Mouse (Mus musculus): Measurements from ENCODE around the gene Fuk. TPM values are rescaled to one million over a fixed set of nuclear protein-coding genes. Genes with fewer than 3 reads are reported as not detected.

Gene Fuk
- polyA plus RNA-seq, 1 experiment = 10.9 TPM

GRCm38 (mm10) chr8:110851186-110851585 lies 51.1 kb downstream of the Fuk start:
- Histone ChIP-seq H3K4me1 (ENCODE audit: control insufficient read depth, insufficient read depth, low read length) (no peaks in the 10 kb centered on the region; the same call in 1 of the 2 replicates), H3K27ac (ENCODE audit: control insufficient read depth, insufficient read depth, low read depth, low read length, poor library complexity) (no peak overlapping the region), H3K4me3 (replicated peaks; ENCODE audit: control insufficient read depth, low read depth, low read length) (no peak overlapping the region)
- 91% methylated on average over 10 of the region's 10 CpGs for WGBS
- TF ChIP-seq CTCF (IDR thresholded peaks at IDR 0.05; ENCODE audit: control insufficient read depth, insufficient read depth, low read length) (no peak), POLR2A (IDR thresholded peaks at IDR 0.05; ENCODE audit: borderline replicate concordance, control insufficient read depth, low read depth, low read length) (no peak)

DNA sequence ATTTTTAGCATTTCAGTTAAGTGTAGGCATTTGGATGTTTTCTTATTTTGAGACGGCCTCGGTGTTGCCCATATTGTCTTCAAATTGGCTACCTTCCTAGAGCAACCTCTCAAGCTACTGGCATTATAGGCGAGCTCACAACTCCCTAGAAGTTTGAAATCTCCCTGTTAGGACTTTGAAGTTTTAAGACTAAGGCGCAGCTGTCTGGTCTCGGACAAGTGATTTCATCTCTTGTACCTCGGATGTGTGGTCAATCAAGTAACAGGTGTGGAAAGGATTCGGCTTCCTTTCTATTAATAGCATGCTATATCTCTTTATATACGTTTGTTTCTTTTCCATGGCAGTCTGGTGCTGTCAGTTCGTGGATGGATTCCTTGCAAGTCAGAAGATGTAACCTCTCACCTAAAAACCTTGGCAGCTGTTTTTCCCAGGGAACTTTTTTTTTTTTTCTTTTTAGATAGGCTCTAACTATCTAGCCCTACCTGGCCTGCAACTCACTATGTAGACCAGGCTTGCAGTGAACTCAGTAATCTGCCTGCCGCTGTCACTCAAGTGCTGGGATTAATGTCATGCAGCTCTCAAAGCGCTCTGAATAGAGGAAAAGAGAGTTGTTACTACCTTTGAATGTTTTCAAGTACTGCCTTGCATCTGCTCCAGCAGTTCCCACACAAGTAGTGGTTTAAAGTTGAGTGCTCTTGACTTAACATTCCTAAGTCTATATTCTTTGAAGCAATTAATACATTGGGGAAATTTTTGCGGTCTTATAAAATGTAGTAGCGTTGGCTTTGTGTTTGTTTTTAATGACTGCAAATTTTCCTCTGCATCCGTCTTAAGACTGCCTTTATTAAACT lies 54.4 kb downstream of the Fuk start:
- WGBS = 48% methylated on average over 14 of the region's 14 CpGs
- Histone ChIP-seq H3K27ac (ENCODE audit: control insufficient read depth, insufficient read depth, low read depth, low read length, poor library complexity) (no peak overlapping the region), H3K4me3 (replicated peaks; ENCODE audit: control insufficient read depth, low read depth, low read length) (peak overlapping the region; percentile 15), H3K4me1 (ENCODE audit: control insufficient read depth, insufficient read depth, low read length) (peaks cover 2% of the 10 kb centered on the region)
- TF ChIP-seq CTCF (IDR thresholded peaks at IDR 0.05; ENCODE audit: control insufficient read depth, insufficient read depth, low read length) = no peak
- no peak for TF ChIP-seq POLR2A (IDR thresholded peaks at IDR 0.05; ENCODE audit: borderline replicate concordance, control insufficient read depth, low read depth, low read length)

- under 1% methylated on average over 13 of the region's 13 CpGs for WGBS
- H3K4me1 ChIP-seq (ENCODE audit: control insufficient read depth, insufficient read depth, low read length) = peaks cover 2% of the 10 kb centered on the region
- TF ChIP-seq CTCF (IDR thresholded peaks at IDR 0.05; ENCODE audit: control insufficient read depth, insufficient read depth, low read length) = no peak
- peak overlapping the region; percentile 69 for H3K27ac ChIP-seq (ENCODE audit: control insufficient read depth, insufficient read depth, low read depth, low read length, poor library complexity)
- H3K4me3 ChIP-seq (replicated peaks; ENCODE audit: control insufficient read depth, low read depth, low read length) = peak overlapping the region; percentile 89
Measured at GRCm38 (mm10) chr8:110847171-110847549, 55.1 kb downstream of the Fuk start.

DNA sequence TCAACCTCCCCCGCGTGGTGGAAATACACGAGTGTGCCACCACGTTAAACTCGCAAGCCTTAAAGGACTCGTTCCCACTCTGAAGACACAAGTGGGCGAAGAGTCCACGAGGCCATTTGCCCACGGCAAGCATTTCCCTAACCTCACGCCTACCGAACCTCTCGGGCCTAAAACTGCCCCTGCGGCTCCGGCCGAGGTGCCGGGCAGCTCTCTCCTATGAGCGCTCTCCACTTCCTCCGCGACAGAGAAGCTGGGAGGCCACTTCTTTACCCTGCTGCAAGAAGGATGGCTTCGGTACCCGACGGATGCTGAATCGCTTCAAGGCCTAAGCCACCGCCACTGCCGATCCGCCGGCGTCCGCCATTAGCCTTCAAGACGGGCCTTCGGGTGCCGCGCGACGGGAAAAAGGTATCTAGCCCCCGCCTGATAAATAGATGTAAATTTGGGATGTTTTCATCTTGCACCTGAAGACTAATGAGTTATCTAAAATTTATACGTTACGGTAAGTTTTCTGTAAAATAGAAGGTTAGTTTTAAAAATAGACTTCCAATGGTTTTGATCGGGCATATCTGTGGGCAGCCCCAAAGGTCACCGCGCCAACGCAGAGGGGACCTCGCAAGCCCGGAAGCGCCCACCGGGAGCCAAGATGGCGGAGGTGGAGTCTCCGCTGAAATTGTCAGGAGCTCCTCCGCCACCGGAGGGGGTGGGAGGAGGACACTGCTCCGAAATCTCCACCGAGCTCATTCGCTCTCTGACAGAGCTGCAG lies 55.7 kb downstream of the Fuk start, which contains the start of the genes Cog4 and Sf3b3:
Cog4 (plus strand) TSS at position 196 of the 766 bp plus-strand sequence.
Sf3b3 (minus strand) TSS at position 383 of the 766 bp plus-strand sequence.
- under 1% methylated on average over 53 of the region's 53 CpGs for WGBS
- TF ChIP-seq CTCF (IDR thresholded peaks at IDR 0.05; ENCODE audit: control insufficient read depth, insufficient read depth, low read length) (no peak), POLR2A (IDR thresholded peaks at IDR 0.05; ENCODE audit: borderline replicate concordance, control insufficient read depth, low read depth, low read length) (peak; percentile 82; the same call in 1 of the 2 replicates)
- H3K4me3 ChIP-seq (replicated peaks; ENCODE audit: control insufficient read depth, low read depth, low read length) = peak within 1 kb of the TSS; percentile 99

DNA sequence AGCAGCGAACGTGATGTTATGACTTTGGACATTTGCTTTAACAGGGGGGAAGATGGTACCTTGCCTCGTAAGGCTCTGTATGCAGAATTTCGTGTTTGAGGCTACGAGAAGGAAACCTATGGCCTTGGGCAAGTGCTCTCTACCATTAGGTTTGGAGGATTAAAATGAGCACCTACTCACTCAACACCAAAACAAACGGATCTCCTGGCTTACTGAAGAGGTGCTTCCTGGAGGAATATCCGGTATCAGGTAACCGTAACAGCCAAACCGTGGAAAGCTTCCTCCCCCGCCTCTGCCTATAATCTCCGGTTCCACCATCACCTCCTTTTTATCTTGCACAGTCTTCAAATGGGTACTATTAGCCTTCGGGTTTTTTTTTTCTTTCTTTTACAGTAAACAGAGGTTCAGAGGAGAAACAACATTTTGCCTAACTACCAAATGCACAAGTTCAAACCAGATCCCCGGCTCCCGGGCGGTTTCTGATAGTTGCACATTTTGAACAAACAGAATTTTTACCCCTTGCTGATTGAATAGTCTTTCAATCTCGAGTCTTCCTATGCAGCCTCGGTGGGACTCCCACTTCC lies 56.4 kb downstream of the Fuk start:
- under 1% methylated on average over 17 of the region's 17 CpGs for WGBS
- TF ChIP-seq POLR2A (IDR thresholded peaks at IDR 0.05; ENCODE audit: borderline replicate concordance, control insufficient read depth, low read depth, low read length) (no peak), CTCF (IDR thresholded peaks at IDR 0.05; ENCODE audit: control insufficient read depth, insufficient read depth, low read length) (no peak)
- peak overlapping the region; percentile 69 for H3K27ac ChIP-seq (ENCODE audit: control insufficient read depth, insufficient read depth, low read depth, low read length, poor library complexity)
- peaks cover 2% of the 10 kb centered on the region for H3K4me1 ChIP-seq (ENCODE audit: control insufficient read depth, insufficient read depth, low read length)
- H3K4me3 ChIP-seq (replicated peaks; ENCODE audit: control insufficient read depth, low read depth, low read length) = peak overlapping the region; percentile 99

More for the DNA sequence above, 55.7 kb downstream of the Fuk start, which contains the start of the genes Cog4 and Sf3b3:
- Histone ChIP-seq H3K27ac (ENCODE audit: control insufficient read depth, insufficient read depth, low read depth, low read length, poor library complexity) (peak within 1 kb of the TSS; percentile 69), H3K4me1 (ENCODE audit: control insufficient read depth, insufficient read depth, low read length) (peaks cover 2% of the 10 kb centered on the region)

DNA sequence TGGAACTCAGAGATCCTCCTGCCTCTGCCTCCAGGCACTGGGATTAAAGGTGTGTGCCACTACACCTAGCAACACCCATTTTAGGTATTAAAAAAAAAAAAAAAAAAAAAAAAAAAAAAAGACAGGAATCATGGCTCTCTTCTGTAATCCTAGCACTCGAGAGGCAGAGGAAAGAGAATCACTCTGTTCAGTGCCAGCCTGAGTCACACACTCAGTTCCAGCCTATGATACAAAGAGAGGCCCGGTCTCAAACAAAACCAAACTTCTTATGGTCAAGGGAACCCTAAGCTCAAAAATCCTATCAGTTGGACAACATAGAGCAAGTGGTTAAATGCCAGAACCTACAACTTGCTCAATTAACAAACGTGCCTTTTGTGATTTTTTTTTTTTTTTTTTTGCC lies 57.3 kb downstream of the Fuk start:
- Histone ChIP-seq H3K4me3 (replicated peaks; ENCODE audit: control insufficient read depth, low read depth, low read length) (no peak overlapping the region), H3K27ac (ENCODE audit: control insufficient read depth, insufficient read depth, low read depth, low read length, poor library complexity) (no peak overlapping the region), H3K4me1 (ENCODE audit: control insufficient read depth, insufficient read depth, low read length) (peaks cover 2% of the 10 kb centered on the region)
- TF ChIP-seq POLR2A (IDR thresholded peaks at IDR 0.05; ENCODE audit: borderline replicate concordance, control insufficient read depth, low read depth, low read length) = no peak
- 42% methylated on average over 3 of the region's 3 CpGs for WGBS

DNA sequence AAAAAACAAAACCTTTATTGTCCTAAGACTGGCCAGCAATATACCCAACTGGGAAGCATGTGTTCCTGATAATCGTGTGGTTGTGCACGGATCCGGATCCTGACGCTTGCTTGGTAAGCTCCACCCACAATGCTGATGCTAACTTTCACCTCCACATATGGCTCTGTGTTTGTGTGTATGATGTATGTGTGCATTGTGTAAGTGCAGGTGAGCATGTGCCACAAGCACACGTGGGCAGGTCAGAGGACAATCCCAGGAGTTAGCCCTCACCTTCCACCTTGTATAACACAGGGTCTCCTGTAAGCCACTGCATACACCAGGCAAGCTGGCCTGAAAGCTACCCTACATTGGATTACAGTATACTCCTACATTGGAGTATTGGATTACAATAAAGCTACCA lies 59.1 kb downstream of the Fuk start:
- 84% methylated on average over 5 of the region's 5 CpGs for WGBS
- TF ChIP-seq POLR2A (IDR thresholded peaks at IDR 0.05; ENCODE audit: borderline replicate concordance, control insufficient read depth, low read depth, low read length) (no peak), CTCF (IDR thresholded peaks at IDR 0.05; ENCODE audit: control insufficient read depth, insufficient read depth, low read length) (no peak)
- H3K27ac ChIP-seq (ENCODE audit: control insufficient read depth, insufficient read depth, low read depth, low read length, poor library complexity) = no peak overlapping the region
- H3K4me3 ChIP-seq (replicated peaks; ENCODE audit: control insufficient read depth, low read depth, low read length) = no peak overlapping the region
- peaks cover 2% of the 10 kb centered on the region for H3K4me1 ChIP-seq (ENCODE audit: control insufficient read depth, insufficient read depth, low read length)

DNA sequence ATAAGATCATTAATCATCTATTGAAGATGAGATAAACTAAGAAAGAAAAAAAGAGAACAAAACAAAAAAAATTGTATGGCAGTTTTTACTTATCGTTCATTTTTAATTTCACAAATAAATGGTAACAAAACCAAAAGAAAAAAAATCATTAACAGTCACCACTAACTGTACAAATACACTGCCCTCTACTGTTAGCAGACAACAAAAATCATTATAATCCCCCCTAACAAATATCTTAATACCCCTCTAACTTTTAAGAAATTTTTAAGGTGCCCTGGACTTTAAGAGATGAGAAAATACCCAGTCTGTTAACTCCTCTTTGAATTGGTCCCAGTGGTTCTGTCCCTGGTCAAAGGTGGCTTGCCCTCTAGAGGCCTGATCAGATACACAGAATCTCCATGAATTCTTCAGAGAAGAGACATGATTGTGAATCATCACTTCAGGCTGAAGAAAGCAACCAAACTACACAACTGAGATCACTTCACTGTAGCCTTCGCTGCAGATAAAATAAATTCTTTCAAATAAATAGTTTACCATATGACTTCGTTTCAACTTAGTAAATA lies 60.2 kb downstream of the Fuk start:
- H3K4me1 ChIP-seq (ENCODE audit: control insufficient read depth, insufficient read depth, low read length) = peaks cover 2% of the 10 kb centered on the region
- 79% methylated on average over 3 of the region's 3 CpGs for WGBS
- no peak for TF ChIP-seq CTCF (IDR thresholded peaks at IDR 0.05; ENCODE audit: control insufficient read depth, insufficient read depth, low read length)
- no peak for TF ChIP-seq POLR2A (IDR thresholded peaks at IDR 0.05; ENCODE audit: borderline replicate concordance, control insufficient read depth, low read depth, low read length)
- H3K4me3 ChIP-seq (replicated peaks; ENCODE audit: control insufficient read depth, low read depth, low read length) = no peak overlapping the region
- H3K27ac ChIP-seq (ENCODE audit: control insufficient read depth, insufficient read depth, low read depth, low read length, poor library complexity) = no peak overlapping the region

Other genes starting within 250 kb of the Fuk start
- gene Mtss1l, start 181.0 kb downstream of the Fuk start, polyA plus RNA-seq (2011; ENCODE audit: insufficient read depth, insufficient read length, low replicate concordance, missing spikeins) = 5.8 and 7.6 TPM in 2 replicates
- gene Il34, start 96.6 kb downstream of the Fuk start, polyA plus RNA-seq (2011; ENCODE audit: insufficient read depth, insufficient read length, low replicate concordance, missing spikeins) = 23.4 and 25.8 TPM in 2 replicates
- 27.6 and 59.9 TPM in 2 replicates for gene Cog4, start 55.9 kb downstream of the Fuk start, polyA plus RNA-seq (2011; ENCODE audit: insufficient read depth, insufficient read length, low replicate concordance, missing spikeins)
- gene Sf3b3, start 55.7 kb downstream of the Fuk start, polyA plus RNA-seq (2011; ENCODE audit: insufficient read depth, insufficient read length, low replicate concordance, missing spikeins) = 37.8 and 56.3 TPM in 2 replicates
- 16.1 and 29.4 TPM in 2 replicates for gene St3gal2, start 17.4 kb upstream of the Fuk start, polyA plus RNA-seq (2011; ENCODE audit: insufficient read depth, insufficient read length, low replicate concordance, missing spikeins)
- 13.5 and 17.3 TPM in 2 replicates for gene Ddx19a, start 95.3 kb upstream of the Fuk start, polyA plus RNA-seq (2011; ENCODE audit: insufficient read depth, insufficient read length, low replicate concordance, missing spikeins)
- gene Ddx19b, start 129.3 kb upstream of the Fuk start, polyA plus RNA-seq (2011; ENCODE audit: insufficient read depth, insufficient read length, low replicate concordance, missing spikeins) = 1.8 and 3.4 TPM in 2 replicates
- 31.6 and 48.3 TPM in 2 replicates for gene Aars, start 130.7 kb upstream of the Fuk start, polyA plus RNA-seq (2011; ENCODE audit: insufficient read depth, insufficient read length, low replicate concordance, missing spikeins)
- gene Exosc6, start 153.9 kb upstream of the Fuk start, polyA plus RNA-seq (2011; ENCODE audit: insufficient read depth, insufficient read length, low replicate concordance, missing spikeins) = not detected in 2 replicates
- gene Clec18a, start 189.9 kb upstream of the Fuk start, polyA plus RNA-seq (2011; ENCODE audit: insufficient read depth, insufficient read length, low replicate concordance, missing spikeins) = not detected in 2 replicates
- 1.8 and 2.3 TPM in 2 replicates for gene Pdpr, start 192.1 kb upstream of the Fuk start, polyA plus RNA-seq (2011; ENCODE audit: insufficient read depth, insufficient read length, low replicate concordance, missing spikeins)